Comparison of ENCODE assay signal across 7 mouse cellular contexts in the genomic region with DNA sequence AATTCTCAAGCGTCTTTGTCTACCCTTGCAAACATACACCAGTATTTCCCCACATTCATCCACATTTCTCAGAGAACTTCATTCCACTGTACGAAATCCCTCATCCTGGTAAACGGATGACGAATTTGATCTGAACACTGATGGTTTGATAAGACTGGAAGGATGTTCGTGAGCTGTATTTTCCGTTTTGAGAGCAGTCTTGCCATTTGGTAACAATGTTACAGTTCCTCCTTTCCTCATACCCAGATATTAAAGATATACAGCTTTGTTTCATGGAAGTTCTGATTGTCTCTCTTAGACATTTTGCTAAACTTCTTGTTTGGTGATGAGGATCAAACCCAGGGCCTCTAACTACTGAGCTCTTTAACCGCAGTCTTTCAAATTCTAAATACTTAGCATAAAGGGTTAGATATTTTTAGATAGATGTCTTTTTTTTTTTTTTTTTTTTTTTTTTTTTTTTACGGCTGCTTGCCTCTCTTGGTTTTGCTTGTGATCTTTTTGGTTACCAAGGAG. TPM values are rescaled to one million over a fixed set of nuclear protein-coding genes. Genes with fewer than 3 reads are reported as not detected.
DNase-seq lines count a peak whose midpoint lies in the region; ATAC-seq and TF ChIP-seq lines count a peak whose summit lies in the region.

No protein-coding gene starts in this region.

- peaks cover 6% of the 10 kb centered on the region for H3K4me1 ChIP-seq in spleen, adult 2 months (ENCODE audit: control insufficient read depth, insufficient read depth, insufficient read length)
- H3K4me1 ChIP-seq in forebrain, embryonic 10.5 days: peaks cover 26% of the 10 kb centered on the region
- H3K4me1 ChIP-seq in limb, embryonic 14.5 days (ENCODE audit: control insufficient read depth, insufficient read depth, low read length): peaks cover 9% of the 10 kb centered on the region
- H3K4me1 ChIP-seq in olfactory bulb, adult 2 months (ENCODE audit: control insufficient read depth, insufficient read depth, low read length): 0 out of 2 replicates have a peak, but pooled peaks cover 3% of the 10 kb centered on the region

- DNase-seq in spleen, adult 2 months (ENCODE audit: low read depth in 1 of 2, low spot score in 2 of 2): no peak
- no peak for DNase-seq in spleen, postnatal 36 days (ENCODE audit: low spot score in 2 of 2)
- DNase-seq in forebrain, embryonic 10.5 days (ENCODE audit: extremely low spot score, low spot score): no peak
- DNase-seq in limb, embryonic 14.5 days (ENCODE audit: low spot score): no peak
- DNase-seq in left cerebral cortex, postnatal 10 days (ENCODE audit: extremely low spot score in 1 of 2, low spot score in 2 of 2): no peak
- DNase-seq in cerebellum, postnatal 36 days: no peak

- TF ChIP-seq POLR2A in spleen, adult 2 months (IDR thresholded peaks at IDR 0.05; ENCODE audit: low read depth, low read length): no peak
- TF ChIP-seq POLR2A in limb, embryonic 14.5 days (IDR thresholded peaks at IDR 0.05; ENCODE audit: borderline replicate concordance, extremely low read depth, insufficient read depth, insufficient read length): no peak
- TF ChIP-seq POLR2A in olfactory bulb, adult 2 months (IDR thresholded peaks at IDR 0.05; ENCODE audit: insufficient read depth, low read depth, low read length): no peak

- no peaks in the 10 kb centered on the region for H3K9me3 ChIP-seq in forebrain, embryonic 10.5 days
- H3K9me3 ChIP-seq in limb, embryonic 14.5 days (ENCODE audit: control insufficient read depth, low read length): no peaks in the 10 kb centered on the region

- H3K9ac ChIP-seq in limb, embryonic 14.5 days (ENCODE audit: low read depth, low read length, severe bottlenecking): peak overlapping the region; percentile 59

- H3K27me3 ChIP-seq in spleen, adult 2 months (ENCODE audit: control insufficient read depth, insufficient read depth, low read length): no peaks in the 10 kb centered on the region
- H3K27me3 ChIP-seq in forebrain, embryonic 10.5 days (ENCODE audit: poor library complexity, severe bottlenecking): no peaks in the 10 kb centered on the region
- H3K27me3 ChIP-seq in limb, embryonic 14.5 days (ENCODE audit: control insufficient read depth, insufficient read depth, low read length): no peaks in the 10 kb centered on the region

- H3K4me3 ChIP-seq in spleen, adult 2 months (ENCODE audit: extremely low read depth, insufficient read depth, insufficient read length): peak overlapping the region; percentile 79
- H3K4me3 ChIP-seq in forebrain, embryonic 10.5 days: peak overlapping the region; percentile 90
- H3K4me3 ChIP-seq in limb, embryonic 14.5 days (replicated peaks; ENCODE audit: low read length): peak overlapping the region; percentile 95
- peak overlapping the region; percentile 79 for H3K4me3 ChIP-seq in olfactory bulb, adult 2 months (ENCODE audit: insufficient read depth, low read depth, low read length)

- 8% methylated on average over 8 of the region's 8 CpGs for WGBS in spleen, adult 2 months
- WGBS in forebrain, embryonic 10.5 days: 66% methylated on average over 8 of the region's 8 CpGs
- 58% methylated on average over 8 of the region's 8 CpGs for WGBS in limb, embryonic 14.5 days
- 38% methylated on average over 8 of the region's 8 CpGs for WGBS in olfactory bulb, adult 2 months

- ATAC-seq in limb, embryonic 14.5 days (ENCODE audit: low FRiP score, low read depth): no peak

- no peak for TF ChIP-seq CTCF in spleen, adult 2 months (IDR thresholded peaks at IDR 0.05; ENCODE audit: extremely low read depth, insufficient read depth, insufficient read length, insufficient replicate concordance)
- no peak for TF ChIP-seq CTCF in olfactory bulb, adult 2 months (IDR thresholded peaks at IDR 0.05; ENCODE audit: insufficient read depth, low read depth, low read length)

- intact Hi-C loops in left cerebral cortex, postnatal 10 days (cut with DNase I): no loop called here

- H3K36me3 ChIP-seq in spleen, adult 2 months (ENCODE audit: control insufficient read depth, insufficient read depth, low read length): peaks cover 1% of the 10 kb centered on the region; the same call in 1 of the 2 replicates
- H3K36me3 ChIP-seq in forebrain, embryonic 10.5 days (replicated peaks): no peaks in the 10 kb centered on the region
- no peaks in the 10 kb centered on the region for H3K36me3 ChIP-seq in limb, embryonic 14.5 days (ENCODE audit: control insufficient read depth, insufficient read depth, low read length)

- H3K4me2 ChIP-seq in limb, embryonic 14.5 days (replicated peaks; ENCODE audit: low read depth, low read length, severe bottlenecking): peak overlapping the region; percentile 47

- peak overlapping the region; percentile 83 for H3K27ac ChIP-seq in spleen, adult 2 months (ENCODE audit: insufficient read depth, low read length)
- H3K27ac ChIP-seq in forebrain, embryonic 10.5 days: peak overlapping the region; percentile 97
- peak overlapping the region; percentile 61 for H3K27ac ChIP-seq in limb, embryonic 14.5 days (replicated peaks; ENCODE audit: low read depth, low read length)
- peak overlapping the region; percentile 94 for H3K27ac ChIP-seq in olfactory bulb, adult 2 months (ENCODE audit: insufficient read depth, low read depth, low read length)

RNA-seq across cellular contexts. Expression of a gene that starts 0.6 kb away (rescaled TPM):
- 1.1 and 1.2 TPM in 2 replicates for polyA plus RNA-seq in spleen, adult 2 months (2012; rRNA removed)
- 8.1 and 8.9 TPM in 2 replicates for polyA plus RNA-seq in forebrain, embryonic 10.5 days (2016; fragmentation: Nextera tagmentation; extraction: Ambion mirVana)
- 9.0 and 9.7 TPM in 2 replicates for polyA plus RNA-seq in limb, embryonic 14.5 days (2012; rRNA removed)
- polyA plus RNA-seq in limb, embryonic 14.5 days (2014; fragmentation: Nextera tagmentation; extraction: Ambion mirVana): 13.4 and 13.9 TPM in 2 replicates
- polyA plus RNA-seq in olfactory bulb, adult 2 months (2012; ENCODE audit: insufficient read depth, insufficient read length, low replicate concordance, missing spikeins): not detected in 2 replicates
- total RNA-seq in left cerebral cortex, postnatal 10 days (2021): 10 to 100 TPM; 23.0 to 23.6 TPM
